Mouse (Mus musculus): ENCODE results near the gene Gm20929.
"Not testable (repeated sequence)": the region's sequence is repeated elsewhere in the genome, so short reads cannot be mapped to it uniquely, and the experiment has no call there.

The Gm20929 gene

DNA sequence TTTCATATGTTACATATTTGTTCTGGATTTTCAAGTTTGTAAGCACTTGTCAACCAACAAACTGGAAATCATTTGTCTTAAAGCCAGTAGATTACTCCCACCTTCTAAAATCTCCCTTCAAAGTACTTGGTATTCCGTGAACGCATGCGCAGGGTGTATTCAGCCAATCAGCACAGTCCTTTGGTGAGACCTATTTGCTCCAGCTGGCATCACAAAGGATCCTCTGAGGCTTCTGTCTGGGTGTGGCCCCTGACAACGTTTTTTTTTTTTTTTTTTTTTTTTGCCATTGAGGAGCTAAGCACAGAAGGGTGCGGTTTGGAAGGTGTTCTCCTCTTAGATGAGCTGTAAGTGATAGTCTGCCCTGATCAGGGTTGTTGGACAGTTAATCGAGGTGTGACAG is at the start of gene Gm20929:
Gene Gm20929, plus strand, starts transcription at position 301 of the 400 bp plus-strand sequence.
- in situ Hi-C loops (cut with MboI, MseI): not testable (repeated sequence)

Measured in regulatory T cell (primary cell).